Mouse (Mus musculus): ENCODE results near the gene Ubr2. TPM values are rescaled to one million over a fixed set of nuclear protein-coding genes. Genes with fewer than 3 reads are reported as not detected.

Ubr2 gene
- total RNA-seq, 2 experiments from 2014 or later = 30.9 to 42.1 TPM

GRCm38 (mm10) chr17:46940461-46940860 is 69.9 kb downstream of the Ubr2 start:
- intact Hi-C loops (cut with DNase I; ENCODE audit: low total_unique reads) = no loop called here
- DNase-seq = no peak

- peak; percentile 49 for DNase-seq
- intact Hi-C loops (cut with DNase I; ENCODE audit: low total_unique reads) = no loop called here
Measured at GRCm38 (mm10) chr17:46933557-46934348, 76.6 kb downstream of the Ubr2 start.

GRCm38 (mm10) chr17:46932961-46933360 is 77.4 kb downstream of the Ubr2 start:
- DNase-seq = no peak
- intact Hi-C loops (cut with DNase I; ENCODE audit: low total_unique reads) = no loop called here

- DNase-seq = no peak
- intact Hi-C loops (cut with DNase I; ENCODE audit: low total_unique reads) = no loop called here
Measured at GRCm38 (mm10) chr17:46929897-46930296, 80.5 kb downstream of the Ubr2 start.

- DNase-seq = no peak
- intact Hi-C loops (cut with DNase I; ENCODE audit: low total_unique reads) = no loop called here
Measured at GRCm38 (mm10) chr17:46929277-46929676, 81.1 kb downstream of the Ubr2 start.

- intact Hi-C loops (cut with DNase I; ENCODE audit: low total_unique reads) = no loop called here
Measured at GRCm38 (mm10) chr17:46927781-46928180, 82.6 kb downstream of the Ubr2 start.

GRCm38 (mm10) chr17:46926941-46927340 is 83.4 kb downstream of the Ubr2 start:
- DNase-seq = no peak
- intact Hi-C loops (cut with DNase I; ENCODE audit: low total_unique reads) = no loop called here

More at GRCm38 (mm10) chr17:46927781-46928180, 82.6 kb downstream of the Ubr2 start:
- no peak for DNase-seq

GRCm38 (mm10) chr17:46926192-46926591 is 84.2 kb downstream of the Ubr2 start:
- no peak for DNase-seq
- intact Hi-C loops (cut with DNase I; ENCODE audit: low total_unique reads) = no loop called here

- DNase-seq = no peak
- intact Hi-C loops (cut with DNase I; ENCODE audit: low total_unique reads) = no loop called here
Measured at GRCm38 (mm10) chr17:46920855-46921254, 89.5 kb downstream of the Ubr2 start.

GRCm38 (mm10) chr17:46918951-46919350 is 91.4 kb downstream of the Ubr2 start:
- DNase-seq = no peak
- intact Hi-C loops (cut with DNase I; ENCODE audit: low total_unique reads) = no loop called here

GRCm38 (mm10) chr17:46915129-46915528 is 95.2 kb downstream of the Ubr2 start:
- intact Hi-C loops (cut with DNase I; ENCODE audit: low total_unique reads) = no loop called here
- DNase-seq = no peak

- intact Hi-C loops (cut with DNase I; ENCODE audit: low total_unique reads) = no loop called here
- no peak for DNase-seq
Measured at GRCm38 (mm10) chr17:46912331-46912730, 98.0 kb downstream of the Ubr2 start.

- intact Hi-C loops (cut with DNase I; ENCODE audit: low total_unique reads) = no loop called here
Measured at GRCm38 (mm10) chr17:46910186-46910585, 100.2 kb downstream of the Ubr2 start, which contains the start of gene Prph2. Gene Prph2, plus strand, starts transcription at chr17:46910459.

GRCm38 (mm10) chr17:46903876-46904490 is 106.4 kb downstream of the Ubr2 start:
- intact Hi-C loops (cut with DNase I; ENCODE audit: low total_unique reads) = no loop called here
- peak; percentile 74 for DNase-seq

More at GRCm38 (mm10) chr17:46910186-46910585, 100.2 kb downstream of the Ubr2 start, which contains the start of gene Prph2:
- no peak for DNase-seq

- DNase-seq = no peak
- intact Hi-C loops (cut with DNase I; ENCODE audit: low total_unique reads) = no loop called here
Measured at GRCm38 (mm10) chr17:46900941-46901340, 109.4 kb downstream of the Ubr2 start.

GRCm38 (mm10) chr17:46897221-46897950 is 113.0 kb downstream of the Ubr2 start:
- intact Hi-C loops (cut with DNase I; ENCODE audit: low total_unique reads) = no loop called here
- DNase-seq = no peak

GRCm38 (mm10) chr17:46895426-46895825 is 114.9 kb downstream of the Ubr2 start:
- intact Hi-C loops (cut with DNase I; ENCODE audit: low total_unique reads) = no loop called here
- no peak for DNase-seq

GRCm38 (mm10) chr17:46890843-46891594 is 119.3 kb downstream of the Ubr2 start:
- intact Hi-C loops (cut with DNase I; ENCODE audit: low total_unique reads) = no loop called here

GRCm38 (mm10) chr17:46890116-46890815 is 120.1 kb downstream of the Ubr2 start, which contains the start of gene Tbcc:
Gene Tbcc, plus strand, starts transcription at chr17:46890684.
- intact Hi-C loops (cut with DNase I; ENCODE audit: low total_unique reads) = no loop called here
- DNase-seq = peak; percentile 97

More at GRCm38 (mm10) chr17:46890843-46891594, 119.3 kb downstream of the Ubr2 start:
- DNase-seq = peak; percentile 47

All from gastrocnemius, postnatal 14 days (tissue).